Mouse (Mus musculus) kidney, postnatal 0 days (tissue): ENCODE data around the gene Gclm. TPM values are rescaled to one million over a fixed set of nuclear protein-coding genes. Genes with fewer than 3 reads are reported as not detected.
A peak's percentile ranks its signal among the peaks of the same experiment; 100 is the strongest.

Experiments
- ATAC-seq: fragments of 200-750 bp; cut with Nextera tagmentation; replicated peaks from 2 replicates; pipeline ENCODE4 v1.8.0; 2017; ENCODE audit warnings: low read depth, moderate number of reproducible peaks, moderate TSS enrichment, moderate library complexity; ENCODE audit not compliant: low FRiP score
- DNase-seq: peaks from one replicate; pipeline ENCODE4 v3.0.0-alpha.2; 2016; ENCODE audit warnings: low spot score
- H3K27ac ChIP-seq: fragments of 300-500 bp; sonication (generic); 2 replicates; pipeline ENCODE4 v1.5.1; 2014; ENCODE audit warnings: mild to moderate bottlenecking
- H3K27me3 ChIP-seq: fragments of 300-500 bp; sonication (generic); 2 replicates; pipeline ENCODE4 v1.6.1; 2014; ENCODE audit warnings: low read length, mixed read lengths; ENCODE audit not compliant: insufficient read depth
- H3K36me3 ChIP-seq: fragments of 300-500 bp; sonication (generic); 2 replicates; pipeline ENCODE4 v1.6.1; 2014; ENCODE audit warnings: low read length, mixed read lengths; ENCODE audit not compliant: insufficient read depth
- H3K4me1 ChIP-seq: fragments of 300-500 bp; sonication (generic); replicated peaks from 2 replicates; pipeline ENCODE4 v1.6.1; 2014; ENCODE audit warnings: antibody characterized with exemption, low read length, mixed read lengths; ENCODE audit not compliant: insufficient read depth
- H3K4me2 ChIP-seq: fragments of 300-500 bp; sonication (generic); 2 replicates; pipeline ENCODE4 v1.6.1; 2014; ENCODE audit warnings: mild to moderate bottlenecking, low read length, moderate library complexity, mixed read lengths
- H3K4me3 ChIP-seq: fragments of 300-500 bp; sonication (generic); replicated peaks from 2 replicates; pipeline ENCODE4 v1.5.1; 2014; ENCODE audit warnings: low read depth, low read length
- H3K9ac ChIP-seq: fragments of 300-500 bp; sonication (generic); 2 replicates; pipeline ENCODE4 v1.6.1; 2014; ENCODE audit warnings: low read depth, low read length
- H3K9me3 ChIP-seq: fragments of 300-500 bp; sonication (generic); replicated peaks from 2 replicates; pipeline ENCODE4 v1.6.1; 2016; ENCODE audit warnings: low read length, inconsistent platforms, mixed read lengths
- CTCF ChIP-seq: IDR thresholded peaks from 2 replicates; pipeline ENCODE4 v1.5.1; 2016; ENCODE audit warnings: antibody characterized with exemption, low read depth, mild to moderate bottlenecking, moderate library complexity
- WGBS: fragments of 180-500 bp; shearing (Covaris S2); extraction: QIAGEN DNeasy Blood & Tissue Kit; methylation state at CpG from one replicate; pipeline ENCODE4 v1.1.7; 2014; 5-methylcytosine and 5-hydroxymethylcytosine counted together
- microRNA counts: library from miRNA; unstranded; fragments of <30 nt; microRNA quantifications from one replicate; lab custom pipeline; 2015
- microRNA-seq: library from miRNA; unstranded; fragments of <30 nt; microRNA quantifications from one replicate; pipeline ENCODE4, GENCODE M21; 2016
- polyA plus RNA-seq: library from polyadenylated mRNA; unstranded; fragments of >200 nt; fragmentation: Nextera tagmentation; extraction: Ambion mirVana; gene quantifications from 2 replicates; pipeline ENCODE4 v1.2.1, GENCODE M21; 2015

Gene Gclm
- polyA plus RNA-seq, 1 experiment from 2014 or later, result 242 TPM

DNA sequence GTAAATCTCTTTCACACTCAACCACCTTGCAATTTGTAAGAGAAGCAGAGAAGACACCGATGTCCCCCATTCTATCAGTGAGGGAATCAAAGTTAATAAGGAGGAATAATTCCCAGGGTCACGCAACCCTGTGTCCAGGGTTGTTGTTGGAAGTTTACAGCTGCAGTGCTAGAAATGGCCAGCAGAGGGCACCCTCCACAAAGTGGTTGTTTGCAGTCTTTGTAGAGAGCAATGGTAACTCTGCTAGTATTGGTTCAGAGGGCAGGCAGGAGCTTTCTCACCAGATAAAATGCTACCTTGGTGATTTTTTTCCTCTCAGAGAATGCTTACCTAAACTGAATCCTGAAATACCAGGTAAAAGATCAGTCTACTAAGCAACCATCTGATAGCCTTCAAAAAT is 66.7 kb downstream of the Gclm start:
- 23% methylated on average over 2 of the region's 2 CpGs for WGBS
- no peaks in the 10 kb centered on the region for H3K36me3 ChIP-seq
- H3K4me3 ChIP-seq, result no peak overlapping the region
- H3K4me1 ChIP-seq, result 0 out of 2 replicates have a peak, but pooled peaks cover 4% of the 10 kb centered on the region
- H3K4me2 ChIP-seq, result no peak overlapping the region
- no peak overlapping the region for H3K27ac ChIP-seq
- no peak overlapping the region for H3K9ac ChIP-seq
- no peaks in the 10 kb centered on the region for H3K9me3 ChIP-seq
- peak; percentile 87 for DNase-seq
- TF ChIP-seq CTCF, result peak; percentile 98
- no peaks in the 10 kb centered on the region for H3K27me3 ChIP-seq
- no peak for ATAC-seq

- no peak for ATAC-seq
- DNase-seq, result no peak
These were observed 67.7 kb downstream of the Gclm start for GRCm38 (mm10) chr3:122312936-122313629.

GRCm38 (mm10) chr3:122313936-122314335 is 68.6 kb downstream of the Gclm start:
- Histone ChIP-seq H3K27ac (no peak overlapping the region), H3K27me3 (no peaks in the 10 kb centered on the region), H3K9ac (no peak overlapping the region), H3K9me3 (no peaks in the 10 kb centered on the region), H3K36me3 (no peaks in the 10 kb centered on the region), H3K4me1 (0 out of 2 replicates have a peak, but pooled peaks cover 4% of the 10 kb centered on the region), H3K4me3 (no peak overlapping the region), H3K4me2 (no peak overlapping the region)
- 66% methylated on average over 7 of the region's 7 CpGs for WGBS
- no peak for TF ChIP-seq CTCF
- ATAC-seq (no peak; the same call in 1 of the 2 replicates), DNase-seq (peak; percentile 28)

More at GRCm38 (mm10) chr3:122312936-122313629, 67.7 kb downstream of the Gclm start:
- WGBS, result 73% methylated on average over 10 of the region's 10 CpGs
- no peak for TF ChIP-seq CTCF
- no peak overlapping the region for H3K9ac ChIP-seq
- no peaks in the 10 kb centered on the region for H3K9me3 ChIP-seq
- H3K4me1 ChIP-seq, result 0 out of 2 replicates have a peak, but pooled peaks cover 4% of the 10 kb centered on the region
- H3K4me2 ChIP-seq, result no peak overlapping the region
- no peaks in the 10 kb centered on the region for H3K36me3 ChIP-seq
- no peak overlapping the region for H3K27ac ChIP-seq
- no peak overlapping the region for H3K4me3 ChIP-seq
- H3K27me3 ChIP-seq, result no peaks in the 10 kb centered on the region

GRCm38 (mm10) chr3:122316621-122317020 is 71.3 kb downstream of the Gclm start:
- 0 out of 2 replicates have a peak, but pooled peaks cover 4% of the 10 kb centered on the region for H3K4me1 ChIP-seq
- 23% methylated on average over 11 of the region's 11 CpGs for WGBS

DNA sequence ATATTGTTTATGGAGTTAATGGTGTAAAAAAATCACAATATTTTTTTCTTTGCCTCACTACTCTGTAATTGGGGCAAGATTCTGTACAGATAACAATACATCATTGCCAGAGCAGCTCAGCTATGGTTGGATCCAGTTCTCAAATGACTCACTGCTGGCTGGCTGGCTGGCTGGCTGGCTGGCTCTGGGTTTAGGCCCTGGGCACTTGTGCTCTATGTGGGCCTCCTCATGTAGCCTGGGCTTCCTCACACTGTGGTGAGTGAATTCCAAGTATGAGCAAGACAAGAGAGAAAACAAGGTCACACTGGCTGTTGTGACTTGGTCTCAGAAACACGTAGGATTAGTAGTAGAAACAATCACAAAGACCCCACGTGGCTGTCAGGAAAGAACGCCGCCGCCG is 72.0 kb downstream of the Gclm start:
- no peaks in the 10 kb centered on the region for H3K36me3 ChIP-seq
- H3K4me3 ChIP-seq, result no peak overlapping the region
- no peaks in the 10 kb centered on the region for H3K27me3 ChIP-seq
- no peaks in the 10 kb centered on the region for H3K9me3 ChIP-seq
- no peak for TF ChIP-seq CTCF
- H3K27ac ChIP-seq, result 0 out of 2 replicates have a peak overlapping the region, but pooled peaks have one; percentile 19
- no peak overlapping the region for H3K4me2 ChIP-seq
- H3K9ac ChIP-seq, result no peak overlapping the region
- DNase-seq (no peak), ATAC-seq (no peak; the same call in 1 of the 2 replicates)
- peaks cover 6% of the 10 kb centered on the region; the same call in 1 of the 2 replicates for H3K4me1 ChIP-seq
- WGBS, result 84% methylated on average over 6 of the region's 6 CpGs

More at GRCm38 (mm10) chr3:122316621-122317020, 71.3 kb downstream of the Gclm start:
- Histone ChIP-seq H3K36me3 (no peaks in the 10 kb centered on the region), H3K9ac (no peak overlapping the region), H3K4me3 (no peak overlapping the region), H3K9me3 (no peaks in the 10 kb centered on the region), H3K27ac (no peak overlapping the region), H3K4me2 (peak overlapping the region; percentile 23; the same call in 1 of the 2 replicates), H3K27me3 (no peaks in the 10 kb centered on the region)
- no peak for DNase-seq
- ATAC-seq, result 0 out of 2 replicates have a peak, but pooled peaks have one; percentile 41
- no peak for TF ChIP-seq CTCF

MicroRNAs within 50 kb of the gene (microRNA counts, 519-probe panel; counts per million panel counts)
- 330 counts per million, percentile 68 among the panel's probes with 10 or more counts for microRNA mmu-miR-760 (lab: Ali Mortazavi, UCI)

Small RNAs within 50 kb of the gene (microRNA-seq; reads per million reads assigned to microRNA genes)
- gene Gm22903 (not detected), gene Mir760 (7.0 reads per million, percentile 19 among the genes with 10 or more reads in this experiment)

Other genes starting within 250 kb of the Gclm start
- gene Abca4, start 201.1 kb upstream of the Gclm start, polyA plus RNA-seq, result 1.0 and 1.2 TPM in 2 replicates
- gene Dnttip2, start 28.8 kb downstream of the Gclm start, polyA plus RNA-seq, result 60.4 and 62.2 TPM in 2 replicates
- gene Bcar3, start 48.6 kb downstream of the Gclm start, polyA plus RNA-seq, result 18.8 and 20.7 TPM in 2 replicates